15 mouse cellular contexts compared by ENCODE assay signal in genomic region chr5:62763046-62763445, GRCm38 (mm10). TPM values are rescaled to one million over a fixed set of nuclear protein-coding genes. Genes with fewer than 3 reads are reported as not detected.
DNase-seq lines count a peak whose midpoint lies in the region; ATAC-seq and TF ChIP-seq lines count a peak whose summit lies in the region.
"Had no signal": no experiment of that assay in that cellular context is flagged by ENCODE, and none has a peak within 500 bp of the region (broad histone marks: within the 10 kb centered on the region; RNA-seq: fewer than 3 reads in every experiment).

No protein-coding gene starts in this region.

- no peak for DNase-seq in heart, embryonic 10.5 days (ENCODE audit: low spot score)
- no peak for DNase-seq in heart, postnatal 4 days
- DNase-seq in liver, postnatal 0 days: peak; percentile 15
- no peak for DNase-seq in heart, postnatal 0 days (ENCODE audit: low spot score)
- no peak for DNase-seq in cerebellum, postnatal 25 days
- no peak for DNase-seq in right cerebral cortex, postnatal 10 days (ENCODE audit: low spot score in 2 of 2)
- DNase-seq: liver, embryonic 13.5 days had no signal

- H3K27me3 ChIP-seq in heart, embryonic 10.5 days (ENCODE audit: insufficient read depth, poor library complexity, severe bottlenecking): 0 out of 2 replicates have a peak, but pooled peaks cover 3% of the 10 kb centered on the region
- no peaks in the 10 kb centered on the region for H3K27me3 ChIP-seq in liver, postnatal 0 days (ENCODE audit: insufficient read depth, low read length)
- H3K27me3 ChIP-seq in liver, embryonic 12.5 days (replicated peaks): peaks cover 17% of the 10 kb centered on the region
- no peaks in the 10 kb centered on the region for H3K27me3 ChIP-seq in heart, postnatal 0 days (ENCODE audit: control insufficient read depth, insufficient read depth, low read length)
- H3K27me3 ChIP-seq: stomach, embryonic 15.5 days had no signal

- 32% methylated on average over 1 of the region's 1 CpGs for WGBS in heart, embryonic 10.5 days
- WGBS in liver, postnatal 0 days (ENCODE audit: insufficient replicate concordance): 64% methylated on average over 1 of the region's 1 CpGs
- WGBS in liver, embryonic 12.5 days (ENCODE audit: insufficient replicate concordance): 77% methylated on average over 1 of the region's 1 CpGs
- 76% methylated on average over 1 of the region's 1 CpGs for WGBS in heart, postnatal 0 days
- 92% methylated on average over 1 of the region's 1 CpGs for WGBS in olfactory bulb, adult 2 months

- TF ChIP-seq EP300 in liver, postnatal 0 days (IDR thresholded peaks at IDR 0.05; ENCODE audit: low read depth): no peak
- no peak for TF ChIP-seq EP300 in heart, postnatal 0 days (IDR thresholded peaks at IDR 0.05; ENCODE audit: low read depth)

- no peak for ATAC-seq in liver, postnatal 0 days
- no peak for ATAC-seq in liver, embryonic 12.5 days
- ATAC-seq in heart, postnatal 0 days (ENCODE audit: insufficient read depth, low read depth): no peak

- H3K4me2 ChIP-seq in liver, postnatal 0 days (ENCODE audit: low read depth, low read length): 0 out of 2 replicates have a peak overlapping the region, but pooled peaks have one; percentile 18
- no peak overlapping the region for H3K4me2 ChIP-seq in liver, embryonic 12.5 days
- no peak overlapping the region for H3K4me2 ChIP-seq in heart, postnatal 0 days (ENCODE audit: low read depth, low read length)
- H3K4me2 ChIP-seq: liver, embryonic 13.5 days; stomach, embryonic 15.5 days had no signal

- no peak for TF ChIP-seq CTCF in liver, postnatal 0 days (IDR thresholded peaks at IDR 0.05; ENCODE audit: low read depth)
- no peak for TF ChIP-seq CTCF in heart, postnatal 0 days (IDR thresholded peaks at IDR 0.05; ENCODE audit: low read depth)
- TF ChIP-seq CTCF in olfactory bulb, adult 2 months (IDR thresholded peaks at IDR 0.05; ENCODE audit: insufficient read depth, low read depth, low read length): no peak

- no peak overlapping the region for H3K9ac ChIP-seq in liver, postnatal 0 days (replicated peaks)
- H3K9ac ChIP-seq in liver, embryonic 12.5 days: no peak overlapping the region
- H3K9ac ChIP-seq in heart, postnatal 0 days (replicated peaks; ENCODE audit: low read depth, low read length): no peak overlapping the region
- H3K9ac ChIP-seq: liver, embryonic 13.5 days; stomach, embryonic 15.5 days had no signal

- no peak for TF ChIP-seq POLR2A in olfactory bulb, adult 2 months (IDR thresholded peaks at IDR 0.05; ENCODE audit: insufficient read depth, low read depth, low read length)

- H3K4me1 ChIP-seq in heart, embryonic 10.5 days: peaks cover 17% of the 10 kb centered on the region
- H3K4me1 ChIP-seq in liver, postnatal 0 days (ENCODE audit: insufficient read depth): peaks cover 16% of the 10 kb centered on the region
- peaks cover 15% of the 10 kb centered on the region for H3K4me1 ChIP-seq in liver, embryonic 12.5 days
- peaks cover 20% of the 10 kb centered on the region for H3K4me1 ChIP-seq in heart, postnatal 0 days (ENCODE audit: control insufficient read depth, insufficient read depth)
- H3K4me1 ChIP-seq in olfactory bulb, adult 2 months (ENCODE audit: control insufficient read depth, insufficient read depth, low read length): peaks cover 9% of the 10 kb centered on the region
- H3K4me1 ChIP-seq: stomach, embryonic 15.5 days had no signal

- no peaks in the 10 kb centered on the region for H3K36me3 ChIP-seq in heart, embryonic 10.5 days
- no peaks in the 10 kb centered on the region for H3K36me3 ChIP-seq in liver, postnatal 0 days (replicated peaks; ENCODE audit: insufficient read depth, low read length)
- no peaks in the 10 kb centered on the region for H3K36me3 ChIP-seq in liver, embryonic 12.5 days
- H3K36me3 ChIP-seq in heart, postnatal 0 days (replicated peaks; ENCODE audit: control insufficient read depth, insufficient read depth, low read length): no peaks in the 10 kb centered on the region
- H3K36me3 ChIP-seq: forebrain, embryonic 10.5 days; liver, embryonic 13.5 days; stomach, embryonic 15.5 days had no signal

- H3K4me3 ChIP-seq in heart, embryonic 10.5 days: no peak overlapping the region
- no peak overlapping the region for H3K4me3 ChIP-seq in liver, postnatal 0 days (ENCODE audit: low read depth, low read length)
- H3K4me3 ChIP-seq in liver, embryonic 12.5 days: no peak overlapping the region
- no peak overlapping the region for H3K4me3 ChIP-seq in heart, postnatal 0 days (ENCODE audit: low read depth, low read length)
- no peak overlapping the region for H3K4me3 ChIP-seq in olfactory bulb, adult 2 months (ENCODE audit: insufficient read depth, low read depth, low read length)
- H3K4me3 ChIP-seq: forebrain, embryonic 10.5 days; liver, embryonic 13.5 days; stomach, embryonic 15.5 days had no signal

- no peaks in the 10 kb centered on the region for H3K9me3 ChIP-seq in heart, embryonic 10.5 days
- no peaks in the 10 kb centered on the region for H3K9me3 ChIP-seq in liver, postnatal 0 days (ENCODE audit: low read length)
- H3K9me3 ChIP-seq in liver, embryonic 12.5 days (replicated peaks): no peaks in the 10 kb centered on the region
- H3K9me3 ChIP-seq in heart, postnatal 0 days (replicated peaks; ENCODE audit: control insufficient read depth, low read length): no peaks in the 10 kb centered on the region
- H3K9me3 ChIP-seq: forebrain, embryonic 10.5 days; liver, embryonic 13.5 days; stomach, embryonic 15.5 days had no signal

- peak overlapping the region; percentile 13; the same call in 1 of the 2 replicates for H3K27ac ChIP-seq in heart, embryonic 10.5 days
- H3K27ac ChIP-seq in liver, postnatal 0 days (ENCODE audit: low read depth): peak overlapping the region; percentile 52
- H3K27ac ChIP-seq in liver, embryonic 12.5 days: no peak overlapping the region
- peak overlapping the region; percentile 67 for H3K27ac ChIP-seq in heart, postnatal 0 days (ENCODE audit: low read depth)
- peak overlapping the region; percentile 36 for H3K27ac ChIP-seq in olfactory bulb, adult 2 months (ENCODE audit: insufficient read depth, low read depth, low read length)
- H3K27ac ChIP-seq: forebrain, embryonic 10.5 days; liver, embryonic 13.5 days had no signal

RNA-seq across cellular contexts. Expression of gene Arap2, which starts 2.9 kb away (rescaled TPM):
- 2.9 TPM in 2 replicates for polyA plus RNA-seq in heart, embryonic 10.5 days (2016; fragmentation: Nextera tagmentation; extraction: Ambion mirVana)
- 1 to 10 TPM; 6.5 to 8.6 TPM for total RNA-seq in heart, postnatal 4 days (2021)
- 6.8 and 7.9 TPM in 2 replicates for polyA plus RNA-seq in liver, postnatal 0 days (2015; fragmentation: Nextera tagmentation; extraction: Ambion mirVana)
- polyA plus RNA-seq in liver, embryonic 12.5 days (2016; fragmentation: Nextera tagmentation; extraction: Ambion mirVana): 2.8 and 3.2 TPM in 2 replicates
- 2.1 and 4.3 TPM in 2 replicates for total RNA-seq in heart, postnatal 0 days (2014; rRNA removed; ENCODE audit: low replicate concordance)
- polyA plus RNA-seq in heart, postnatal 0 days (2015; fragmentation: Nextera tagmentation; extraction: Ambion mirVana): 2.2 and 2.7 TPM in 2 replicates
- polyA plus RNA-seq in olfactory bulb, adult 2 months (2012; ENCODE audit: insufficient read depth, insufficient read length, low replicate concordance, missing spikeins): 558 TPM in 1 of 2 replicates, not detected in the other

RNA-seq across cellular contexts. Expression of gene Dthd1, which starts 50.6 kb away (rescaled TPM):
- polyA plus RNA-seq in heart, embryonic 10.5 days (2016; fragmentation: Nextera tagmentation; extraction: Ambion mirVana): 0.11 and 0.33 TPM in 2 replicates
- total RNA-seq in heart, postnatal 4 days (2021): not detected
- polyA plus RNA-seq in liver, postnatal 0 days (2015; fragmentation: Nextera tagmentation; extraction: Ambion mirVana): not detected in 2 replicates
- polyA plus RNA-seq in liver, embryonic 12.5 days (2016; fragmentation: Nextera tagmentation; extraction: Ambion mirVana): not detected in 2 replicates
- total RNA-seq in heart, postnatal 0 days (2014; rRNA removed; ENCODE audit: low replicate concordance): not detected in 2 replicates
- not detected in 2 replicates for polyA plus RNA-seq in heart, postnatal 0 days (2015; fragmentation: Nextera tagmentation; extraction: Ambion mirVana)
- not detected in 2 replicates for polyA plus RNA-seq in olfactory bulb, adult 2 months (2012; ENCODE audit: insufficient read depth, insufficient read length, low replicate concordance, missing spikeins)
- total RNA-seq: granulocyte monocyte progenitor cell, adult 5-6 weeks; monocyte, adult 5-6 weeks had no signal
- polyA plus RNA-seq: brain, embryonic 14.5 days; C2C12; forebrain, embryonic 10.5 days; liver, embryonic 13.5 days; stomach, embryonic 15.5 days had no signal
